Mouse (Mus musculus): ENCODE measurements around the gene Ccr5.

- TF ChIP-seq CTCF (IDR thresholded peaks at IDR 0.05; ENCODE audit: low read depth, low read length) (no peak), POLR2A (IDR thresholded peaks at IDR 0.05; ENCODE audit: insufficient read depth, low read length) (no peak)
These were observed 7.6 kb upstream of the Ccr5 start for GRCm38 (mm10) chr9:124113777-124114176.
